9 mouse cellular contexts compared by ENCODE assay signal in the genomic region with DNA sequence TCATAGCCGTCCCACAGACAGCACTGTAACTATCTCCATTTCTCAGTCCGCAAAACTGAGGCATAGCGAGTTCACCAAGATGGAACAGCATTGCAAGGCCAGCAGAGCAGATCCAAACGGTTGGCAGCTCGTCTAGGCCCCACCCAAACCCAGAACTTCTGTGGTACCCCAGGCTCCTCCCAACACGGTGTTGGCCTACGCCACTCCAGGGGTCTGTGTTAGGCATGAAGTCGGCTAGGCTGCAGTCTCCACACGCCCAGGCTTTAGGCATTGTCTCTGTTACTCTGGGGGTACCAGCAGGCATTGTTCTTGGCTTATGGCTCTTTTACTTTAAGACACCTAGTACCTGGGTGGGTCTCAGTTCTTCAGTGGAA. TPM values are rescaled to one million over a fixed set of nuclear protein-coding genes. Genes with fewer than 3 reads are reported as not detected.
DNase-seq lines count a peak whose midpoint lies in the region; ATAC-seq and TF ChIP-seq lines count a peak whose summit lies in the region.
"Had no signal": no experiment of that assay in that cellular context is flagged by ENCODE, and none has a peak within 500 bp of the region (broad histone marks: within the 10 kb centered on the region; RNA-seq: fewer than 3 reads in every experiment).

No protein-coding gene starts in this region.

- peak overlapping the region; percentile 74; the same call in 1 of the 2 replicates for H3K9ac ChIP-seq in ES-Bruce4 (ENCODE audit: low read depth, poor library complexity, severe bottlenecking)
- H3K9ac ChIP-seq in heart, embryonic 16.5 days (ENCODE audit: low read length): peak overlapping the region; percentile 35
- no peak overlapping the region for H3K9ac ChIP-seq in liver, embryonic 15.5 days

- H3K27me3 ChIP-seq in ES-Bruce4 (ENCODE audit: control insufficient read depth, insufficient read depth, low read length, poor library complexity, severe bottlenecking): no peaks in the 10 kb centered on the region
- no peaks in the 10 kb centered on the region for H3K27me3 ChIP-seq in heart, embryonic 16.5 days (ENCODE audit: control insufficient read depth, insufficient read depth, low read length)
- H3K27me3 ChIP-seq in liver, embryonic 15.5 days: no peaks in the 10 kb centered on the region

- DNase-seq in cerebellum, adult 9-11 months: peak; percentile 42
- DNase-seq in cerebellum, adult 18-20 months: no peak
- DNase-seq in cerebellum, adult 11-12 months: no peak
- no peak for DNase-seq in right cerebral cortex, adult 18-20 months

- no peak for TF ChIP-seq CTCF in ES-Bruce4 (IDR thresholded peaks at IDR 0.05; ENCODE audit: low read depth, low read length)

- H3K36me3 ChIP-seq in ES-Bruce4 (ENCODE audit: control insufficient read depth, insufficient read depth, low read length, poor library complexity, severe bottlenecking): no peaks in the 10 kb centered on the region
- H3K36me3 ChIP-seq in heart, embryonic 16.5 days (ENCODE audit: control insufficient read depth, insufficient read depth): no peaks in the 10 kb centered on the region
- H3K36me3 ChIP-seq in liver, embryonic 15.5 days (replicated peaks): no peaks in the 10 kb centered on the region

- no peaks in the 10 kb centered on the region for H3K9me3 ChIP-seq in ES-Bruce4 (replicated peaks; ENCODE audit: control insufficient read depth, insufficient read depth, low read length, poor library complexity, severe bottlenecking)
- H3K9me3 ChIP-seq in heart, embryonic 16.5 days (replicated peaks; ENCODE audit: control insufficient read depth, low read length): no peaks in the 10 kb centered on the region
- H3K9me3 ChIP-seq in liver, embryonic 15.5 days (replicated peaks): no peaks in the 10 kb centered on the region

- no peak for TF ChIP-seq POLR2A in ES-Bruce4 (IDR thresholded peaks at IDR 0.05; ENCODE audit: insufficient read depth, low read length)

- no peak for TF ChIP-seq EP300 in ES-Bruce4 (IDR thresholded peaks at IDR 0.05; ENCODE audit: insufficient read depth, low read depth, low read length)

- peak overlapping the region; percentile 35 for H3K4me3 ChIP-seq in ES-Bruce4 (ENCODE audit: low read depth, low read length)
- no peak overlapping the region; the same call in 1 of the 2 replicates for H3K4me3 ChIP-seq in heart, embryonic 16.5 days (ENCODE audit: low read length)
- H3K4me3 ChIP-seq in liver, embryonic 15.5 days (replicated peaks): peak overlapping the region; percentile 30; the same call in 1 of the 2 replicates

- peak overlapping the region; percentile 53 for H3K4me2 ChIP-seq in heart, embryonic 16.5 days (ENCODE audit: low read depth, low read length)
- H3K4me2 ChIP-seq in liver, embryonic 15.5 days: peak overlapping the region; percentile 46

- H3K27ac ChIP-seq in ES-Bruce4 (ENCODE audit: insufficient read depth, low read length): peak overlapping the region; percentile 88
- H3K27ac ChIP-seq in heart, embryonic 16.5 days (ENCODE audit: low read length): peak overlapping the region; percentile 61
- H3K27ac ChIP-seq in liver, embryonic 15.5 days (replicated peaks): no peak overlapping the region; the same call in 1 of the 2 replicates

- H3K4me1 ChIP-seq in ES-Bruce4 (ENCODE audit: control insufficient read depth, insufficient read depth, low read length): peaks cover 8% of the 10 kb centered on the region
- H3K4me1 ChIP-seq in heart, embryonic 16.5 days (ENCODE audit: control insufficient read depth, insufficient read depth, low read length): peaks cover 8% of the 10 kb centered on the region
- peaks cover 11% of the 10 kb centered on the region for H3K4me1 ChIP-seq in liver, embryonic 15.5 days (replicated peaks)

- 40% methylated on average over 9 of the region's 9 CpGs for WGBS in heart, embryonic 16.5 days
- 34% methylated on average over 9 of the region's 9 CpGs for WGBS in liver, embryonic 15.5 days (ENCODE audit: insufficient replicate concordance)

- ATAC-seq in heart, embryonic 16.5 days (replicated peaks; ENCODE audit: extremely low read depth, insufficient read depth, low FRiP score): no peak
- ATAC-seq in liver, embryonic 15.5 days (ENCODE audit: insufficient read depth): no peak
- ATAC-seq in CD4-positive, CD25-positive, alpha-beta regulatory T cell, adult 4 months: no peak
- ATAC-seq: inflammation-experienced regulatory T-cells, adult 6 months had no signal

RNA-seq across cellular contexts. Expression of a gene that starts 30.2 kb away (rescaled TPM):
- polyA plus RNA-seq in ES-Bruce4 (2011; ENCODE audit: insufficient read depth, insufficient read length, low read depth, missing spikeins): 78.1 and 78.3 TPM in 2 replicates
- polyA plus RNA-seq in heart, embryonic 16.5 days (2015; fragmentation: Nextera tagmentation; extraction: Ambion mirVana): 61.8 and 64.7 TPM in 2 replicates
- 9.8 and 10.8 TPM in 2 replicates for polyA plus RNA-seq in liver, embryonic 15.5 days (2015; fragmentation: Nextera tagmentation; extraction: Ambion mirVana)
- polyA plus RNA-seq in CD4-positive, CD25-positive, alpha-beta regulatory T cell, adult 4 months (2017; shearing (Covaris generic)): not detected
- polyA plus RNA-seq: inflammation-experienced regulatory T-cells, adult 6 months had no signal

Comparison
In these comparisons a context has a peak if more than half of its experiments do, and no peak if none do; other contexts are left out.
1. RNA of a gene that starts 30.2 kb away (polyA plus RNA-seq): 78.1 to 78.3 TPM in ES-Bruce4, 61.8 to 64.7 TPM in heart, embryonic 16.5 days and 9.8 to 10.8 TPM in liver, embryonic 15.5 days; not detected in CD4-positive, CD25-positive, alpha-beta regulatory T cell, adult 4 months; every median in the first group is over 10 times any median in the second.